Mouse (Mus musculus) limb, embryonic 15.5 days (tissue): Measurements from ENCODE around the gene Acss1. TPM values are rescaled to one million over a fixed set of nuclear protein-coding genes. Genes with fewer than 3 reads are reported as not detected.

ENCODE experiments used
- ATAC-seq: fragments of 200-750 bp; cut with Nextera tagmentation; 2 replicates; pipeline ENCODE4 v1.8.0; 2017; ENCODE audit warnings: low read depth, moderate TSS enrichment; ENCODE audit not compliant: insufficient number of reproducible peaks, low FRiP score, low TSS enrichment
- H3K27ac ChIP-seq: fragments of 300-500 bp; sonication (generic); 2 replicates; pipeline ENCODE4 v1.5.1; 2015; ENCODE audit warnings: moderate library complexity, mild to moderate bottlenecking, inconsistent platforms
- H3K27me3 ChIP-seq: fragments of 300-500 bp; sonication (generic); 2 replicates; pipeline ENCODE4 v1.6.1; 2015; ENCODE audit warnings: inconsistent platforms
- H3K36me3 ChIP-seq: fragments of 300-500 bp; sonication (generic); 2 replicates; pipeline ENCODE4 v1.6.1; 2015; ENCODE audit warnings: inconsistent platforms
- H3K4me1 ChIP-seq: fragments of 300-500 bp; sonication (generic); 2 replicates; pipeline ENCODE4 v1.6.1; 2015; ENCODE audit warnings: inconsistent platforms
- H3K4me2 ChIP-seq: fragments of 300-500 bp; sonication (generic); 2 replicates; pipeline ENCODE4 v1.6.1; 2015; ENCODE audit warnings: mild to moderate bottlenecking, inconsistent platforms
- H3K4me3 ChIP-seq: fragments of 300-500 bp; sonication (generic); 2 replicates; pipeline ENCODE4 v1.5.1; 2015; ENCODE audit warnings: mild to moderate bottlenecking, inconsistent platforms
- H3K9ac ChIP-seq: fragments of 300-500 bp; sonication (generic); 2 replicates; pipeline ENCODE4 v1.6.1; 2015; ENCODE audit warnings: inconsistent platforms
- H3K9me3 ChIP-seq: fragments of 300-500 bp; sonication (generic); 2 replicates; pipeline ENCODE4 v1.6.1; 2016; ENCODE audit warnings: inconsistent platforms
- WGBS: fragments of 180-500 bp; shearing (Covaris S2); methylation state at CpG from one replicate; pipeline ENCODE4 v1.1.7; 2015; 5-methylcytosine and 5-hydroxymethylcytosine counted together
- polyA plus RNA-seq: library from polyadenylated mRNA; unstranded; fragments of >200 nt; fragmentation: Nextera tagmentation; extraction: Ambion mirVana; gene quantifications from 2 replicates; pipeline ENCODE4 v1.2.1, GENCODE M21; 2015

Gene Acss1
- polyA plus RNA-seq, 1 experiment from 2014 or later: 6.1 TPM

GRCm38 (mm10) chr2:150648300-150648895 lies 19.9 kb downstream of the Acss1 start:
- Histone ChIP-seq H3K4me2 (no peak overlapping the region), H3K36me3 (no peaks in the 10 kb centered on the region), H3K27ac (no peak overlapping the region), H3K9me3 (no peaks in the 10 kb centered on the region), H3K9ac (no peak overlapping the region), H3K4me3 (no peak overlapping the region), H3K4me1 (0 out of 2 replicates have a peak, but pooled peaks cover 3% of the 10 kb centered on the region), H3K27me3 (no peaks in the 10 kb centered on the region)
- ATAC-seq: no peak
- 58% methylated on average over 13 of the region's 13 CpGs for WGBS

- Histone ChIP-seq H3K4me3 (no peak overlapping the region), H3K36me3 (no peaks in the 10 kb centered on the region), H3K27me3 (no peaks in the 10 kb centered on the region), H3K9me3 (no peaks in the 10 kb centered on the region), H3K27ac (no peak overlapping the region), H3K4me2 (no peak overlapping the region), H3K9ac (no peak overlapping the region), H3K4me1 (0 out of 2 replicates have a peak, but pooled peaks cover 3% of the 10 kb centered on the region)
- ATAC-seq: no peak
- 78% methylated on average over 14 of the region's 14 CpGs for WGBS
These were observed 20.5 kb downstream of the Acss1 start for GRCm38 (mm10) chr2:150647681-150648299.

DNA sequence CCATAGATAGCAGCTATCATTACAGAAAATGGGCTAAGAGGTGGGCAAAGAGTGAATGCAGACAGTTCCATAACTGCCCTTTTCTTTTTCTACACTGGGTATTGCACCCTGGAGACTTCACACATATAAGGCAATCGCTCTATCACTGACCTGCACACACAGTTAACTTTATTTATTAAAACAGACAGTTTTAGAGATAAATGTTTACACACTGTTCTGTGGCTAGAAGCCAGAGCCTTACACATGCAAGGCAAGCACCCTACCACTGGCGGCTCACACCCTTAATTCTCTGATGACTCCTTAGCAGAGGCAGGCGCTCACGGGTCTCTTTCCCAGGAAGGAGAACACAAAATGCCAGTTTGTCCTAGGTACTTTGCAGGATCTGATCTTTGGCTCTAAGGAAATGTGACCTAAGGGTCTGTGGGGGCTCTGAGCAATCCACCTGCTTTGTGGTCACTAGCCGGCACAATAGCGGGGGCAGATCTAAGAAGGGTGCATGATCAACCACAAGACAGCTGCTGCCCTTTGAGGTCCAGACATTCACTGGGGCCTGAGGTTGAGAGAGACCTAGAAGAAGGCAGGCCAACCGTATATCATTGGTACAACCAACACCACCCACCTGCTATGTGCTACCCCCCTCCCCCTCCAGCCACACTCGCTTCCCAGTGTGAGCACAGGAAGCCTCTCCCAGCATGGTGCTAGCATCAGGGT lies 21.7 kb downstream of the Acss1 start:
- ATAC-seq: no peak
- H3K4me2 ChIP-seq: no peak overlapping the region
- H3K4me3 ChIP-seq: no peak overlapping the region
- H3K36me3 ChIP-seq: no peaks in the 10 kb centered on the region
- H3K27ac ChIP-seq: no peak overlapping the region
- no peak overlapping the region for H3K9ac ChIP-seq
- H3K9me3 ChIP-seq: no peaks in the 10 kb centered on the region
- 80% methylated on average over 8 of the region's 8 CpGs for WGBS
- no peaks in the 10 kb centered on the region for H3K27me3 ChIP-seq
- 0 out of 2 replicates have a peak, but pooled peaks cover 3% of the 10 kb centered on the region for H3K4me1 ChIP-seq

DNA sequence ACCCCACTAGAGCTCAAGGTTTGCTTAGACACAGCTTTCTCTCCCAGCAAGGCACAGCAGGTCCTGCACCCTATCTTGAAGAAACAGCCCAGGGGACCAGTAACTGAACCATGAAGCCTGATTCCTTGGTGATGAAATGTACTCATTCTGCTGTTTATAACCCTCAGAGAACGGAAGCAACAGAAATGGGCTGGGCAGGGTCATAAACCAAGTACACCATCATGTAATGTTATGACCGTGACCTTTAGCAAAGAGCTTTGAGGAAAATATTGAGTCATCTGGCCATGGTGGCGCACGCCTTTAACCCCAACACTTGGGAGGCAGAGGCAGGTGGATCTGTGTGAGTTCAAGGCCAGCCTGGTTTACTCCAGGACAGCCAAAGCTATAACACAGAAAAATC lies 23.1 kb downstream of the Acss1 start:
- H3K27me3 ChIP-seq: no peaks in the 10 kb centered on the region
- H3K36me3 ChIP-seq: no peaks in the 10 kb centered on the region
- H3K27ac ChIP-seq: no peak overlapping the region
- WGBS: 84% methylated on average over 4 of the region's 4 CpGs
- no peak overlapping the region for H3K4me2 ChIP-seq
- ATAC-seq: no peak
- H3K9me3 ChIP-seq: no peaks in the 10 kb centered on the region
- 0 out of 2 replicates have a peak, but pooled peaks cover 3% of the 10 kb centered on the region for H3K4me1 ChIP-seq
- H3K4me3 ChIP-seq: no peak overlapping the region
- no peak overlapping the region for H3K9ac ChIP-seq

- no peak overlapping the region for H3K4me2 ChIP-seq
- H3K4me3 ChIP-seq: no peak overlapping the region
- H3K36me3 ChIP-seq: no peaks in the 10 kb centered on the region
- H3K27me3 ChIP-seq: no peaks in the 10 kb centered on the region
- H3K9ac ChIP-seq: no peak overlapping the region
- 0 out of 2 replicates have a peak, but pooled peaks cover 3% of the 10 kb centered on the region for H3K4me1 ChIP-seq
- H3K9me3 ChIP-seq: no peaks in the 10 kb centered on the region
- 71% methylated on average over 8 of the region's 8 CpGs for WGBS
- ATAC-seq: no peak
- no peak overlapping the region for H3K27ac ChIP-seq
These were observed 24.4 kb downstream of the Acss1 start for GRCm38 (mm10) chr2:150643726-150644415.

DNA sequence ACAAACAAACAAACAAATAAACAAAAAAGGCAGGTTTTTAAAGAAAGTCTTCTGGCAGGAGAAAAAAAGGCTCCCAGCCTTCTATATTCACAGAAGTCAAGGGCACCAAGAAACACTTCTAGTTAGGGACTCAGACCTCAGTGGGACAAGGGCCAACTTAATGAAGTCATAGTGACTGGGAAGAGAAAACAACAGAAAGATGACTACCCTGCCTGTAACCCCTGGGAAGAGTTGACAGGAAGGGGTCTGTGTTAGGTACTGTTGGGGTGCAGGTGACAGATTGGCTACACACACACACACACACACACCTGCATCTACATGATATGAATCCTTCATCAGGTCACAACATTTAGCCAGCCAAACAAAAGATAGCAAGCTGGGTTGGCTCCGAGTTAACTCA lies 25.1 kb downstream of the Acss1 start:
- no peak for ATAC-seq
- no peak overlapping the region for H3K4me2 ChIP-seq
- H3K27me3 ChIP-seq: no peaks in the 10 kb centered on the region
- H3K9ac ChIP-seq: no peak overlapping the region
- no peaks in the 10 kb centered on the region for H3K4me1 ChIP-seq
- no peaks in the 10 kb centered on the region for H3K36me3 ChIP-seq
- 87% methylated on average over 1 of the region's 1 CpGs for WGBS
- no peak overlapping the region for H3K4me3 ChIP-seq
- no peaks in the 10 kb centered on the region for H3K9me3 ChIP-seq
- H3K27ac ChIP-seq: no peak overlapping the region

DNA sequence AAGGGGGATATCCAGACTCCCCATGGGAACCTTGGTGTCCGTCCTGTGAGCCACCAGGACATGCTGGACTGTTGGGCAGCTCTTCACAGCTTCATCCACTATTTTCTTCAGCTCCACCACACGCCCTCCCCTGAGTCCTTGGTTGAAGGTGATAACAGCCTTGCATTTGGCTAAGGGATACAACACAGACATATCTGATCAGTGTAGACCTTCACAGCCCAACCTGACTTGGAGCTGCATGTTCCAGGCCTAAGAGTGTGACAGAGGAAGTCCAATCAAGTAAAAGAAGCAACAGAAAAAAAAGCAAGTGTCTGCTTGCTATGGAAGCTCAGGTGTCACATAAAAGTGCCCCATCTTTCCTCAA lies 29.9 kb downstream of the Acss1 start:
- WGBS: 53% methylated on average over 2 of the region's 2 CpGs
- no peaks in the 10 kb centered on the region for H3K36me3 ChIP-seq

DNA sequence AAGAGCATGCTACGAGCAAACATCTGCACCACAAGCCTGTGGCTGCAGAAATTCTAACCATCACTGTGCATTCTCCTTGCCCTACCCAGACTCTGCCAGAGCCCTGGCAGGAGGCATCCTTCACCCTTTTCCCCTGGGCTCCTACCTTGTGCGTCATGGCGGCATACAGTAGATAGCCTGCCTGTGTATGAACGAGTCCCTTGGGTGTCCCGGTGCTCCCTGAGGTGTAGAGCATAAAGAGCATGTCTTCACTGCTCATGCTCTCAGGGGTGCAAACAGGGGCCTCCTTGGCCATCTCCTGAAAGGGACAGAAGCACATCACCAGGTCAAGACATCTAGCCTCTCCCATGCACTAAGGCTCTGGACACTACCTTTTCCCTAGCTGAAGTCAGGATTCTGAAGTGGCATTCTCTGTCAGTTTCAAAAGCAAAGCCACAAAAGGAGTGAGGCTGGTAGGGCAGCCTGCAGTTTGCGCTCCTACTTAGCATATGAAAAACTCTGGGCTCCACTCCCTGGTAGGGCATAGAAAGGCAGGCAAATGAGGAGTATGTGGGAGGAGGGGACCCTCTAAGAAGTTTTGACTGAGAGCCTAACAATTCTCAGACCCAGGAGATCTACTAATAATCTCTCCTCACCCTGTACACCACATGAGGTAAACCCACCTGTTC lies 30.5 kb downstream of the Acss1 start:
- no peak overlapping the region for H3K9ac ChIP-seq
- H3K4me2 ChIP-seq: no peak overlapping the region
- H3K27ac ChIP-seq: no peak overlapping the region
- 69% methylated on average over 6 of the region's 6 CpGs for WGBS
- H3K9me3 ChIP-seq: no peaks in the 10 kb centered on the region
- no peaks in the 10 kb centered on the region for H3K4me1 ChIP-seq
- no peaks in the 10 kb centered on the region for H3K36me3 ChIP-seq
- no peaks in the 10 kb centered on the region for H3K27me3 ChIP-seq
- H3K4me3 ChIP-seq: no peak overlapping the region
- ATAC-seq: no peak

More for the DNA sequence above, 29.9 kb downstream of the Acss1 start:
- Histone ChIP-seq H3K4me2 (no peak overlapping the region), H3K4me1 (no peaks in the 10 kb centered on the region), H3K4me3 (no peak overlapping the region), H3K9ac (no peak overlapping the region), H3K27me3 (no peaks in the 10 kb centered on the region), H3K27ac (no peak overlapping the region), H3K9me3 (no peaks in the 10 kb centered on the region)
- no peak for ATAC-seq

GRCm38 (mm10) chr2:150635877-150636446 lies 32.3 kb downstream of the Acss1 start:
- H3K36me3 ChIP-seq: no peaks in the 10 kb centered on the region
- 82% methylated on average over 3 of the region's 3 CpGs for WGBS
- H3K27ac ChIP-seq: no peak overlapping the region
- H3K9ac ChIP-seq: no peak overlapping the region
- H3K4me1 ChIP-seq: no peaks in the 10 kb centered on the region
- no peaks in the 10 kb centered on the region for H3K9me3 ChIP-seq
- no peak for ATAC-seq
- no peaks in the 10 kb centered on the region for H3K27me3 ChIP-seq
- no peak overlapping the region for H3K4me3 ChIP-seq
- no peak overlapping the region for H3K4me2 ChIP-seq

- Histone ChIP-seq H3K4me3 (no peak overlapping the region), H3K9me3 (no peaks in the 10 kb centered on the region), H3K9ac (no peak overlapping the region), H3K27ac (no peak overlapping the region), H3K36me3 (0 out of 2 replicates have a peak, but pooled peaks cover 4% of the 10 kb centered on the region), H3K4me2 (no peak overlapping the region), H3K4me1 (no peaks in the 10 kb centered on the region), H3K27me3 (no peaks in the 10 kb centered on the region)
- ATAC-seq: no peak
- WGBS: 88% methylated on average over 4 of the region's 4 CpGs
These were observed 39.0 kb downstream of the Acss1 start for GRCm38 (mm10) chr2:150629255-150629654.

- H3K4me1 ChIP-seq: no peaks in the 10 kb centered on the region
- WGBS: 56% methylated on average over 6 of the region's 6 CpGs
- H3K27ac ChIP-seq: no peak overlapping the region
- no peaks in the 10 kb centered on the region for H3K9me3 ChIP-seq
- no peak overlapping the region for H3K4me3 ChIP-seq
- 0 out of 2 replicates have a peak, but pooled peaks cover 4% of the 10 kb centered on the region for H3K36me3 ChIP-seq
- no peak overlapping the region for H3K4me2 ChIP-seq
- H3K27me3 ChIP-seq: no peaks in the 10 kb centered on the region
- H3K9ac ChIP-seq: no peak overlapping the region
- ATAC-seq: no peak
These were observed 41.2 kb downstream of the Acss1 start for GRCm38 (mm10) chr2:150627140-150627539.
